Mouse (Mus musculus): ENCODE data around the gene Sema3b.
A peak's percentile ranks its signal among the peaks of the same experiment; 100 is the strongest.
"Not testable (repeated sequence)": the region's sequence is repeated elsewhere in the genome, so short reads cannot be mapped to it uniquely, and the experiment has no call there.

The Sema3b gene

DNA sequence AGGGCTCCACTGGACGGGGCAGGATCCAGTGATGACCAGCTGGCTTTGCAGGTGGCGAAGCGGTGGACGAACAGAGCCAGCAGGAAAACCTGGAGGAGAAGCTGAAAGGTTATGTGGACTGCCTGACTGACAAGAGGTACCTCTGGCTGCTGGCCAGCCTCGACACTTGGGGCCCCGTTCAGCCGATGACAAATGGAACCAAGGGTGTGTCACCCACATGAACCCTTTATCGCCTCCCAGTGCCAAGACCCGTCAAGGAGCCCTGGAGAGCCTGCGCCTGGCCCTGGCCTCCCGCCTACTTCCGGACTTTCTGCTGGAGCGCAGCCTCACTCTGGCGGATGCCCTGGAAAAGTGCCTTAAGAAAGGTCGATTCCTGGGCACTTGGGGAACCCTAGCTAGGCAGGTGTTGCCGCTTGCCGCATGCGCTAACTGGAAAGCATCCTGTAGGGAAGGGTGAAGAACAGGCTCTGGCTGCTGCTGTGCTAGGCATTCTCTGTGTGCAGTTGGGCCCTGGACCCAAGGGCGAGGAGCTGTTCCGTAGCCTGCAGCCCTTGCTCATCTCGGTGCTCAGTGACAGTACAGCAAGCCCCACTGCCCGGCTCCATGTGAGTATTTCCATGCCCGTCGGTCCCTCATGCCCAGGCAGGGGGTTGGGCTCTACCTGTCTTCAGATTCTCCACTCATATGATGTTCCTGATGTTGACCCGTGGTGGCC is 18.8 kb downstream of the Sema3b start:
- DNase-seq (ENCODE audit: low read depth), result no peak

GRCm38 (mm10) chr9:107587833-107588639 is 21.0 kb downstream of the Sema3b start:
- no peak for DNase-seq (ENCODE audit: low read depth)

GRCm38 (mm10) chr9:107586974-107587832 is 21.8 kb downstream of the Sema3b start, which contains the start of gene Ifrd2:
Ifrd2 (plus strand) TSS chr9:107587642.
- peak; percentile 98 for DNase-seq (ENCODE audit: low read depth)

DNA sequence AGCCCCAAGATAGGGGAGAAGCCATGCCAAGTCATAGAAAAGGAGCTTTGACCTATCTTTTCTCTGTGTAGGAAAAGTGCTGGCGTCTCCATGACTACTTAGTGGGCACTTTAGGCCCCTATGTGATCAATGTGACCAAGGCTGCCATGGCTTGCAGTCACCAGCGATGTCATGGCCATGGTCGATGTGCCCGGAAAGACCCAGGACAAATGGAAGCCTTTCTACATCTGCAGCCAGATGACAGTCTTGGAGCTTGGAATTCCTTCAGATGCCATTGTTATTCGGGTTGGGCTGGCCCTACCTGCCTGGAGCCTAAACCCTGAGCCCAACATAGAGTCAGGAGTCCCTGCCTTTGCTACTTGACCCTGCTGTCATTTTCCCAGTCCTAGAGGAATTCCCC is 22.5 kb downstream of the Sema3b start:
- no peak for DNase-seq (ENCODE audit: low read depth)

GRCm38 (mm10) chr9:107583174-107583573 is 25.9 kb downstream of the Sema3b start:
- DNase-seq (ENCODE audit: low read depth), result no peak

DNA sequence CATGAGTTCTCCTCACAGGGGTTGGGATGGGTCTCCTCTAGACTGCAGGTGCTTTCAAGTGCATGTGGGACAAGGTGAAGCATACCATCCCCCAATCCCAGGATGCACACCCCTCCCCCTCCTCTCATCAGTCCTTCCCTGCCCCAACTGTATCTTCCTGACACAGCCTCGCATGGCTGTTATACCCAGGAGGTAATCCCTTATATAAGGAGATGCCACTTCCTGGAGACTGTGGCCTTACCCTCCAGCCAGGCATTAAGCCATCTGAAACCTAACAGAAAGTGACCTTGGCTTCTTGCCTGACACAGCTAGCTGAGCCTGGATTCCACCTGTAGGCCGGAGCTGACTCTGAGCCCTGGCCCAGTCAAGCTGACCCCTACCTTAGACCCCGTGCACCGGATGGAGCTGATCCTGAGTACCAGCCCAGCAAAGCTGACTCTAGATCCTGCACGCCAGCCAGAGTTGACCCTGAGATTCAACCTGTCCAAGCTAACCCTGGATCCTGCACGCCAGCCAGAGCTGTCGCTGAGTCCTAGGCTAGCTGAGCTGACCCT is 26.4 kb downstream of the Sema3b start:
- no peak for DNase-seq (ENCODE audit: low read depth)

GRCm38 (mm10) chr9:107581584-107581983 is 27.4 kb downstream of the Sema3b start:
- no peak for DNase-seq (ENCODE audit: low read depth)

- DNase-seq (ENCODE audit: low read depth), result peak; percentile 95
Observed at GRCm38 (mm10) chr9:107580501-107581317, 28.3 kb downstream of the Sema3b start, which contains the start of gene Hyal3. Hyal3 (plus strand) TSS chr9:107580818.

GRCm38 (mm10) chr9:107579023-107579900 is 29.8 kb downstream of the Sema3b start:
- DNase-seq (ENCODE audit: low read depth), result no peak

DNA sequence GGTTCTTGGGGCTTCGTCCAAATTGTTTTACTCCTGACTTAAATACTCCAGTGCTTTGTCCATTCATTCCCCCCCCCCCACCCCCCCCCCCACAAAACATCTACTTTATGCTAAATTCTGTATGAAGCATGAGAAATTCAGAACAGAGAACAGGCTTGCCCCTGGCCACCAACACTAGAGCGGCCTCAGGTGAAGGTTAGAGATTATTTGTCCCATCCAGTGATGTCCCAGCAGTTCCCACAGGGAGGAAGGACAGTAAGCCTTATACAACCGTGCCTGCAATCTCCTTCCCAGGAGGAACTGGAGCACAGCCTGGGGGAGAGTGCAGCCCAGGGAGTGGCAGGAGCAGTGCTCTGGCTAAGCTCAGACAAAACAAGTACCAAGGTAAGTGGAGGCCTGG is 30.4 kb downstream of the Sema3b start, which contains the start of gene Naa80:
Gene Naa80 (plus strand): TSS at position 301 of the 400 bp plus-strand sequence.
- no peak for DNase-seq (ENCODE audit: low read depth)

DNA sequence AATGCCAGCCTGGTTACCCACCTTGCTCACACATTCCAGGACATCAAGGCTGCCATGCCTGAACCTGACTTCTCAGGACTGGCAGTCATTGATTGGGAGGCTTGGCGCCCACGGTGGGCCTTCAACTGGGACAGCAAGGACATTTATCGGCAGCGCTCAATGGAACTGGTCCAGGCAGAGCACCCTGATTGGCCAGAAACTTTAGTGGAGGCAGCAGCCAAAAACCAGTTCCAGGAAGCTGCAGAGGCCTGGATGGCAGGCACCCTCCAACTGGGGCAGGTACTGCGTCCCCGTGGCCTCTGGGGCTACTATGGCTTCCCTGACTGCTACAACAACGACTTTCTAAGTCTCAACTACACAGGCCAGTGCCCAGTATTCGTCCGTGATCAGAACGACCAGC is 31.2 kb downstream of the Sema3b start:
- DNase-seq (ENCODE audit: low read depth), result no peak

DNA sequence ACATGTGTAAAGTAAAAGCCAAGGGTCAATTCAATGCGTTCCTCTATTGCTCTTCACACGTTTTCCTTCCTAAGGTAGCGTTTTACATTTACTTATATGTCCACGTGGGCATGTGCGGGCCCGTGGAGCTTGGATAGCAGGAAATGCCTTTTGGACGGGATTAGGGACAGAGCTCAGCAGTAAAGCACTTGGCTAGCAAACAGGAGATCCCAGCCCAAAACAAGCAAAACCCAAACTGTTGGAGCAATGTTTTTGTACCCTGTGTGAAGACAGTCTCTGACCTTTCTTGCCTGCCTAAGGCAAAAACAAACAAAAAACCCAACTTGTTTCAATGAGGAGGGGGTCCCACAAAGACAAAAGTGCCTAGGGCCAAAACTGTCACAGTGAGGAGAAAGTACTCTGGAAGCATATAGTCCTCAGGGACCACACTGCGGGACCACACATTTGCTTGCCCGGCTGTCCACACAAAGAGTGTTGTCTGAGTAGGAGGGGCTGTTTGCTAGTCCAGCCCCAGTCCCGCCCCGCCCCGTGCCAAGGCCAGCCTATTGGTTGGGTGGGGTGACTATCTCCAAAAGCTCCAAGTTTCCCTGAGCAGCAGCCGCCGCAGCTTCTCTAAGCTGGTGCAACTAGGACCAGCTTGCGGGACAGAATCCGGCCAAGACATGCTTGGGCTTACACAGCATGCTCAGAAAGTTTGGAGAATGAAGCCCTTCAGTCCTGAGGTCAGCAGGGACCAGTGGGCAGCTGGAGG is 32.5 kb downstream of the Sema3b start, which contains the start of gene Hyal1:
Gene Hyal1 (plus strand): TSS at position 571 of the 751 bp plus-strand sequence.
- no peak for DNase-seq (ENCODE audit: low read depth)

DNA sequence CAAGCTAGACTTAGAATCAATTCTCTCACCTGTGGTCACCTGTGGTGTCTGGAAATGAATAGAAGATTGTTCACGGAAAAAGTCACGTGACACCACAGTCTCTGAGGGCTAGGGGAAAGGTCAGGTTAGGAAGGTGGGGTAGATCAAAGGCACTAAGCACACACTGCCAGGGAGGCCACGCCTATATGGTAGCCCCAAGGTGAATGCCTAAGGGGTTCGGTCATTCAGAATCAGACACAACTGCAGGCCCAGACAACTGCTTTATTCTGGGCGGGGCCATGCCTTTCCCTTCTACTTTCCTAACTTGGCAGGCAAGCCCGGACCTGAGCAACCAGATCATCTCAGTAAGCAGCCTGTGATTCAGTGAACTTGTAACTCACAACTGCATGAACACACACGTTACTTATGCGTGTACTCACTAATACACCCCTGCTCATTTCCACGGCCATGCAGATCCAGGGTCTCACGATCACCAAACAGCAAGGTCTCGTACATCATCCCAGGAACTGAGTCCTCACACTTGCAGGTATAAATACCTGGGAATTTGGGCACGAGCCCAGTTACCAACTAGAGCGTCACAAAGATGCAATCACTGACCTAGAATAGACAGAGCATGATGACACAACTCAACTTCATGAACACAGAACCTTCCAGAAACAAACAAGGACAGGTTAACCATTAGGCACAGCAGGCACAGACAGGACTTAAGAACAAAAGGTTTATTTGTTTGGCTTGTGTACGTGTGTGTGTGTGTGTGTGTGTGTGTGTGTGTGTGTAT is 33.3 kb downstream of the Sema3b start:
- DNase-seq (ENCODE audit: low read depth), result peak; percentile 38

DNA sequence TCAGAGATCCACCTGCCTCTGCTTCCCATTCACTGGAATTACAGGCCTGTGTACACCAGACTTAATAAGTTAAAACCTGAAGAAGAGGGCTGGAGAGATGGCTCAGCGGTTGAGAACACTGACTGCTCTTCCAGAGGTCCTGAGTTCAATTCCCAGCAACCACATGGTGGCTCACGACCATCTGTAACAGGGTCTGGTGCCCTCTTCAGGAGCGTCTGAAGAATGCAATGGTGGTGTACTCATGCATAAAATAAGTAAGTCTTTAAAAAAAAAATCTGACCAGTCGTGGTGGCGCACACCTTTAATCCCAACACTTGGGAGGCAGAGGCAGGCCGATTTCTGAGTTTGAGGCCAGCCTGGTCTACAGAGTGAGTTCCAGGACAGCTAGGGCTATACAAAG is 35.3 kb downstream of the Sema3b start:
- not testable (repeated sequence) for DNase-seq (ENCODE audit: low read depth)

DNA sequence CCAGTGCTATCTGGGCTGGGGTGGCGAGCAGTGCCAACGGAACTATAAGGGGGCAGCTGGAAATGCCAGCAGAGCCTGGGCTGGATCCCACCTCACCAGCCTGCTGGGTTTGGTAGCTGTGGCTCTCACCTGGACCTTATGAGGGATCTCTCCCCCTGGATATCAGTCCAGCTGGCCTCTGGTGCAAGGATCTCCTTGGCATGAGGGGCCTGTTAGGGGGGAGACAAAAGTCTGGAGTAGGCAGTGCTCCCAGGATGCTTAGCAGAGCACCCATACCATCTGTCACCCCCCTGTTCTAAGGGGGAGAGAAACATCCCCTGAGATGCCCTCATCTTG is 36.7 kb downstream of the Sema3b start:
- DNase-seq (ENCODE audit: low read depth), result no peak

DNA sequence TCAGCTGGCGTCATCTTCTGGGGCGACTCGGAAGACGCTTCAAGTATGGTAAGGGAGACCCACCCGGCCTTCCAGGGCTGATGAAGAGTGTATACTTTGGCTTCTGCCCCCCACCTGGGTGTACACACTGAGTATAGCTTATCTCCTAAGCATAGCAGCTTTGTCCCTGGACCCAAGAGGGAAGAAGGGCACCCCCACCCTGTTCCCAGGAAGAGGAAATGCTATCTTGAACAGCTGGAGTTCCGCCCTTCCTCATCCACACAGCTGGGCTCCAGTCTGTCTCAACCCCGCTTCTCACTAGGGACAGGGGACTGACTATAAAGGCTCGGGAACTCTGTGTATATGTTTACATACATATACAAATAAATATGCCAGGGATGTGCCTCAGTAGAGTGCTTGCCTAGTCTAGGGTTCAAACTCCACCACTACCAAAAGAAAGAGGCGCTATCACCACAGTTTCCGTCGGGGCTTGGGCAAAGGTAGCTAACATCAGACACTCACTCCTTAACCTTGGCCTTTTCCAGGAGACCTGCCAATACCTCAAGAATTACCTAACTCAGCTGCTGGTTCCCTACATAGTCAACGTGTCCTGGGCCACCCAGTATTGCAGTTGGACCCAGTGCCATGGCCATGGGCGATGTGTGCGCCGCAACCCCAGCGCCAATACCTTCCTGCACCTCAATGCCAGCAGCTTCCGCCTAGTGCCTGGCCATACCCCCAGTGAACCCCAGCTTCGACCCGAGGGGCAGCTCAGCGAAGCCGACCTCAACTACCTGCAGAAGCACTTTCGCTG is 37.3 kb downstream of the Sema3b start:
- DNase-seq (ENCODE audit: low read depth), result no peak

- DNase-seq (ENCODE audit: low read depth), result no peak
Observed at GRCm38 (mm10) chr9:107570845-107571244, 38.2 kb downstream of the Sema3b start.

GRCm38 (mm10) chr9:107570016-107570415 is 39.0 kb downstream of the Sema3b start:
- no peak for DNase-seq (ENCODE audit: low read depth)
